Mouse (Mus musculus): ENCODE measurements around the gene Gabrd. TPM values are rescaled to one million over a fixed set of nuclear protein-coding genes. Genes with fewer than 3 reads are reported as not detected.
A peak's percentile ranks its signal among the peaks of the same experiment; 100 is the strongest.

The Gabrd gene
- polyA plus RNA-seq (2014; fragmentation: Nextera tagmentation; extraction: Ambion mirVana): not detected in 2 replicates

DNA sequence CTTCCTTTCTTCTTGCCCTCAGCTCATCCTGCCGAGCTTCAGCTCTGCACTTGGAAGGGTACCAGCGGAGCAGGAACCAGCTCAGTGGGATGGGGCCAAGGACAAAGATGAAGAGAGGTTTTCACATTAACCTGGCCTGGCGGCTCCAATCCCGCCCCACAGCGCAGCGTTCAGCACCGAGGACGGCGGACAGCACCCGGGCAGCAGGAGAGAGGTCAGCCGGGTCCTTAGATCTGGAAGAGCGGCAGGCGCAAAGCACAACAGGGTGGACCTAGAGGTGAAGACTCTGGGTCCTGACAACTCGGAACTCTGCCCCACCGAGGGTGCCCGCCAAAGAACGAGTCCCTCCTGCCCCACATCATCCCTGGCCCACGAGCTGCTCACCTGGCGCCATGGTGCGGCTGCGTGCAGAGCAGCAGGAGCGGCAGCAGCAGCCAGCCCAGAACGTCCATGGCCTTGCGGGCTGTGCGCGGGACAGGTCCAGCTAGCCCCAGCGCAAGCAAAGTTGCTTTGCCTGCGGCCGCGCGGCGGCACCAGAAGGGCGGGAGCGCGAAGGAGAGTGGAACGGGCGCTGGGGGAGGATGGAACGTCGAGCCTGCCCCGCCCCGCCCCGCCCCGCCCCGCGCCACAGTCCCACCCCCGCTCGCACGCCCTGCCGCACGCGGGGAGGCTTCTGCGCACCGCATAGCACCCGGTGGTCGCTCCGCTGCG is at the start of gene Gabrd:
TSS of gene Gabrd (minus strand) at position 602 of the 711 bp plus-strand sequence.
- ATAC-seq (ENCODE audit: low FRiP score): no peak
- Histone ChIP-seq H3K36me3 (ENCODE audit: control insufficient read depth, insufficient read depth, low read length) (no peaks in the 10 kb centered on the region), H3K4me1 (replicated peaks; ENCODE audit: control insufficient read depth, insufficient read depth, low read length) (0 out of 2 replicates have a peak, but pooled peaks cover 5% of the 10 kb centered on the region), H3K4me2 (replicated peaks; ENCODE audit: low read depth, low read length) (peak within 1 kb of the TSS; percentile 64), H3K4me3 (ENCODE audit: low read depth, low read length) (peak within 1 kb of the TSS; percentile 32), H3K9ac (ENCODE audit: low read depth, low read length) (no peak within 1 kb of the TSS), H3K27ac (ENCODE audit: low read depth, low read length) (no peak within 1 kb of the TSS), H3K27me3 (ENCODE audit: control insufficient read depth, insufficient read depth, low read length) (peaks cover 26% of the 10 kb centered on the region), H3K9me3 (ENCODE audit: control insufficient read depth, low read length) (no peaks in the 10 kb centered on the region)
- peak; percentile 71 for DNase-seq (ENCODE audit: low spot score)
- WGBS: under 1% methylated on average over 57 of the region's 57 CpGs

DNA sequence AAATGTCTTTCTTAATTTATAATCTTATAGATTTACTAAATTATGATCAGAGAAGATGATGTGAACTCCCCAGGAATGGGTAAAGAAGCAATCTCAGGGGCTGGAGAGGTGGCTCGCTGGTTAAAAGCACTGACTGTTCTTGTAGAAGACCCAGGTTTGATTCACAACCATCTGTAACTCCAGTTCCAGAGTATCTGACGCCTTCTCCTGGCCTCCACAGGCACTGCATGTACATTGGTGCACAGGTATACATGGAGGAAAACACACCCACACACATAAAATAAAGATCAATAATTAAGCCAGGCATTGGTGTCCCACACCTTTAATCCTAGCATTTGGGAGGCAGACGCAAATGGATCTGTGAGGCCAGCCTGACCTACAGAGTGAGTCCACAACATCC is 44.9 kb upstream of the Gabrd start:
- Histone ChIP-seq H3K4me3 (ENCODE audit: low read depth, low read length) (no peak overlapping the region), H3K4me1 (replicated peaks; ENCODE audit: control insufficient read depth, insufficient read depth, low read length) (no peaks in the 10 kb centered on the region), H3K9ac (ENCODE audit: low read depth, low read length) (no peak overlapping the region), H3K27ac (ENCODE audit: low read depth, low read length) (no peak overlapping the region), H3K27me3 (ENCODE audit: control insufficient read depth, insufficient read depth, low read length) (no peaks in the 10 kb centered on the region), H3K9me3 (ENCODE audit: control insufficient read depth, low read length) (no peaks in the 10 kb centered on the region), H3K4me2 (replicated peaks; ENCODE audit: low read depth, low read length) (no peak overlapping the region), H3K36me3 (ENCODE audit: control insufficient read depth, insufficient read depth, low read length) (no peaks in the 10 kb centered on the region)
- ATAC-seq (ENCODE audit: low FRiP score) (no peak), DNase-seq (ENCODE audit: low spot score) (no peak)
- 76% methylated on average over 3 of the region's 3 CpGs for WGBS

GRCm38 (mm10) chr4:155433993-155434392 is 36.1 kb upstream of the Gabrd start:
- Histone ChIP-seq H3K27ac (ENCODE audit: low read depth, low read length) (no peak overlapping the region), H3K4me2 (replicated peaks; ENCODE audit: low read depth, low read length) (no peak overlapping the region), H3K9me3 (ENCODE audit: control insufficient read depth, low read length) (no peaks in the 10 kb centered on the region), H3K4me3 (ENCODE audit: low read depth, low read length) (no peak overlapping the region), H3K36me3 (ENCODE audit: control insufficient read depth, insufficient read depth, low read length) (no peaks in the 10 kb centered on the region), H3K27me3 (ENCODE audit: control insufficient read depth, insufficient read depth, low read length) (no peaks in the 10 kb centered on the region), H3K4me1 (replicated peaks; ENCODE audit: control insufficient read depth, insufficient read depth, low read length) (no peaks in the 10 kb centered on the region), H3K9ac (ENCODE audit: low read depth, low read length) (no peak overlapping the region)
- ATAC-seq (ENCODE audit: low FRiP score): no peak
- 79% methylated on average over 5 of the region's 5 CpGs for WGBS
- no peak for DNase-seq (ENCODE audit: low spot score)

DNA sequence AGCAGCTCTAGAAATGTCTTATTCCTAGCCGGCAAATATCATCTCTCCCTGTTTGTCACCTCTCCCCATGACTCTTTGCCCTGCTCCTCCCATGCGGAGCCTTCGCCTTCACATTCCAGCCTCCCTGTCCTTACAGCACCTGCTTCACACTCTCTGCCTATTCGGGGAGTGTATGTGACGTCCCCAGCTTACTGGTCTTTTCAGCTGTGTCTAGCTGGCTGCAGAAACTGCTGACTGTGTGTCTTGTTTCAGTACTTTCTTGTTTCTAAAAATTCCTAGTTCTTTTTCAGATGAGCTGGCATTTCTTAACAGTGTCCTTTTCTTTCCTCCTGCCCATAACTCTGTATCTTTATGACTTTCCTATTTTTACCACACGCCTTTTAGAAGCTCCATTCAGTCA is 34.4 kb upstream of the Gabrd start:
- no peaks in the 10 kb centered on the region for H3K27me3 ChIP-seq (ENCODE audit: control insufficient read depth, insufficient read depth, low read length)
- WGBS: 90% methylated on average over 6 of the region's 6 CpGs
- no peak for ATAC-seq (ENCODE audit: low FRiP score)

DNA sequence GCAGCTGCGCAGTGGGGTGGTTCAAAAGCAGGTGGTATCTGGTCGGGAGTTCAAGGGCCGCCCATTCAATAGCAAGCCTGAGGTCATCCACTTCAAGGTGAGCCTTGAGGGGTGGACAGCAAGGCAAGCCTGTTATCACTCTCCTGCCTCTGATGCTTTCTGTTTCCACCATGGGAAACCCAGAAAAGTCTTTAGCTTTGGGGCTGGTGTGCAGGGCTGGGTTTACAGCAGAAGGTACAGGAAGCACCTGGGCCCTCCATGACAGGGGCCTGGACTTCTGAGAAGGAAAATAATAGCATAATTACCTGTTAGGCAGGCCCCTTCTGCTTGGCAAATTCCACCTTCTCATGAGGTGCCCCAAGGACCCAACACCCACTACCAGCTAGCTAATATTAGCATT is 31.3 kb upstream of the Gabrd start:
- Histone ChIP-seq H3K4me1 (replicated peaks; ENCODE audit: control insufficient read depth, insufficient read depth, low read length) (no peaks in the 10 kb centered on the region), H3K9ac (ENCODE audit: low read depth, low read length) (no peak overlapping the region), H3K36me3 (ENCODE audit: control insufficient read depth, insufficient read depth, low read length) (no peaks in the 10 kb centered on the region), H3K27ac (ENCODE audit: low read depth, low read length) (no peak overlapping the region), H3K27me3 (ENCODE audit: control insufficient read depth, insufficient read depth, low read length) (no peaks in the 10 kb centered on the region), H3K9me3 (ENCODE audit: control insufficient read depth, low read length) (no peaks in the 10 kb centered on the region), H3K4me3 (ENCODE audit: low read depth, low read length) (no peak overlapping the region), H3K4me2 (replicated peaks; ENCODE audit: low read depth, low read length) (no peak overlapping the region)
- ATAC-seq (ENCODE audit: low FRiP score) (no peak), DNase-seq (ENCODE audit: low spot score) (no peak)
- WGBS: 93% methylated on average over 3 of the region's 3 CpGs

More for the DNA sequence above, 34.4 kb upstream of the Gabrd start:
- Histone ChIP-seq H3K4me2 (replicated peaks; ENCODE audit: low read depth, low read length) (no peak overlapping the region), H3K27ac (ENCODE audit: low read depth, low read length) (no peak overlapping the region), H3K36me3 (ENCODE audit: control insufficient read depth, insufficient read depth, low read length) (no peaks in the 10 kb centered on the region), H3K4me3 (ENCODE audit: low read depth, low read length) (no peak overlapping the region), H3K4me1 (replicated peaks; ENCODE audit: control insufficient read depth, insufficient read depth, low read length) (no peaks in the 10 kb centered on the region), H3K9me3 (ENCODE audit: control insufficient read depth, low read length) (no peaks in the 10 kb centered on the region), H3K9ac (ENCODE audit: low read depth, low read length) (no peak overlapping the region)
- no peak for DNase-seq (ENCODE audit: low spot score)

GRCm38 (mm10) chr4:155428442-155428841 is 30.5 kb upstream of the Gabrd start:
- Histone ChIP-seq H3K4me3 (ENCODE audit: low read depth, low read length) (no peak overlapping the region), H3K9me3 (ENCODE audit: control insufficient read depth, low read length) (no peaks in the 10 kb centered on the region), H3K27ac (ENCODE audit: low read depth, low read length) (no peak overlapping the region), H3K36me3 (ENCODE audit: control insufficient read depth, insufficient read depth, low read length) (no peaks in the 10 kb centered on the region), H3K4me2 (replicated peaks; ENCODE audit: low read depth, low read length) (no peak overlapping the region), H3K27me3 (ENCODE audit: control insufficient read depth, insufficient read depth, low read length) (no peaks in the 10 kb centered on the region), H3K9ac (ENCODE audit: low read depth, low read length) (no peak overlapping the region), H3K4me1 (replicated peaks; ENCODE audit: control insufficient read depth, insufficient read depth, low read length) (no peaks in the 10 kb centered on the region)
- ATAC-seq (ENCODE audit: low FRiP score) (no peak), DNase-seq (ENCODE audit: low spot score) (no peak)

- no peak overlapping the region for H3K4me2 ChIP-seq (replicated peaks; ENCODE audit: low read depth, low read length)
- no peak for ATAC-seq (ENCODE audit: low FRiP score)
- no peaks in the 10 kb centered on the region for H3K27me3 ChIP-seq (ENCODE audit: control insufficient read depth, insufficient read depth, low read length)
- H3K9ac ChIP-seq (ENCODE audit: low read depth, low read length): no peak overlapping the region
- no peak overlapping the region for H3K4me3 ChIP-seq (ENCODE audit: low read depth, low read length)
- H3K4me1 ChIP-seq (replicated peaks; ENCODE audit: control insufficient read depth, insufficient read depth, low read length): no peaks in the 10 kb centered on the region
- H3K36me3 ChIP-seq (ENCODE audit: control insufficient read depth, insufficient read depth, low read length): no peaks in the 10 kb centered on the region
- H3K27ac ChIP-seq (ENCODE audit: low read depth, low read length): no peak overlapping the region
- DNase-seq (ENCODE audit: low spot score): no peak
- H3K9me3 ChIP-seq (ENCODE audit: control insufficient read depth, low read length): no peaks in the 10 kb centered on the region
- WGBS: 89% methylated on average over 6 of the region's 6 CpGs
Measured at GRCm38 (mm10) chr4:155426272-155426671, 28.4 kb upstream of the Gabrd start.

DNA sequence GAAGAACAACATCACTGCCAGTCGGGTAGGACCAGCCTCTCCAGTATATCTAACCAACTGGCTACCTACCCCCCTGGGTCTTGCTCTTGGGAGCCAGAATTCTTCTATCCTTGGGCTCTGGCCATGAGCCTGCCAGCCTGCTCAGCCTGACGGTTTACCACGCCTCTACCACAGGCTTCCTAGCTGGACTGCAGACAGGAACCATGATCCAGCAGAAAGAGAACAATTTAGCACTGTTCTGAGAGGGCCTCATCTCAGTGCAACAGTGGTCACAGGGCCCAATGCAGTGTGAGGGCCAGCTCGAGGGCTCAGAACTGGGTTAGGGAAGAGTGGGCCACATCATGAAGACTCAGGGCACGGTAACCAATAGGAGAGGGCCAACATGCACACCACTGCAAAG is 26.1 kb upstream of the Gabrd start:
- H3K36me3 ChIP-seq (ENCODE audit: control insufficient read depth, insufficient read depth, low read length): no peaks in the 10 kb centered on the region
- H3K9me3 ChIP-seq (ENCODE audit: control insufficient read depth, low read length): no peaks in the 10 kb centered on the region
- no peaks in the 10 kb centered on the region for H3K27me3 ChIP-seq (ENCODE audit: control insufficient read depth, insufficient read depth, low read length)
- no peak overlapping the region for H3K4me3 ChIP-seq (ENCODE audit: low read depth, low read length)
- no peak overlapping the region for H3K9ac ChIP-seq (ENCODE audit: low read depth, low read length)
- 88% methylated on average over 5 of the region's 5 CpGs for WGBS
- no peak overlapping the region for H3K27ac ChIP-seq (ENCODE audit: low read depth, low read length)
- no peaks in the 10 kb centered on the region for H3K4me1 ChIP-seq (replicated peaks; ENCODE audit: control insufficient read depth, insufficient read depth, low read length)
- H3K4me2 ChIP-seq (replicated peaks; ENCODE audit: low read depth, low read length): no peak overlapping the region
- ATAC-seq (ENCODE audit: low FRiP score): no peak
- DNase-seq (ENCODE audit: low spot score): no peak
